Comparison of ENCODE assay signal across 8 mouse cellular contexts in genomic region chr9:62121551-62122447, GRCm38 (mm10). TPM values are rescaled to one million over a fixed set of nuclear protein-coding genes. Genes with fewer than 3 reads are reported as not detected.
DNase-seq lines count a peak whose midpoint lies in the region; ATAC-seq and TF ChIP-seq lines count a peak whose summit lies in the region.

No protein-coding gene starts in this region.

- peak overlapping the region; percentile 94 for H3K27ac ChIP-seq in limb, embryonic 14.5 days (replicated peaks; ENCODE audit: low read depth, low read length)
- H3K27ac ChIP-seq in midbrain, embryonic 16.5 days (ENCODE audit: low read length), result peak overlapping the region; percentile 92
- peak overlapping the region; percentile 94 for H3K27ac ChIP-seq in testis, adult 2 months (ENCODE audit: control insufficient read depth, insufficient read depth, low read depth, low read length)

- WGBS in limb, embryonic 14.5 days, result under 1% methylated on average over 53 of the region's 59 CpGs
- under 1% methylated on average over 57 of the region's 59 CpGs for WGBS in midbrain, embryonic 16.5 days

- peak overlapping the region; percentile 90 for H3K4me3 ChIP-seq in limb, embryonic 14.5 days (replicated peaks; ENCODE audit: low read length)
- peak overlapping the region; percentile 95 for H3K4me3 ChIP-seq in midbrain, embryonic 16.5 days (ENCODE audit: low read depth, low read length)
- H3K4me3 ChIP-seq in testis, adult 2 months (ENCODE audit: control insufficient read depth, low read depth, low read length), result peak overlapping the region; percentile 98

- TF ChIP-seq CTCF in testis, adult 2 months (IDR thresholded peaks at IDR 0.05; ENCODE audit: control insufficient read depth, insufficient read depth, insufficient replicate concordance, low read depth, low read length), result no peak

- TF ChIP-seq POLR2A in limb, embryonic 14.5 days (IDR thresholded peaks at IDR 0.05; ENCODE audit: borderline replicate concordance, extremely low read depth, insufficient read depth, insufficient read length), result no peak
- TF ChIP-seq POLR2A in testis, adult 2 months (IDR thresholded peaks at IDR 0.05; ENCODE audit: control insufficient read depth, low read depth, low read length), result no peak

- H3K9me3 ChIP-seq in limb, embryonic 14.5 days (ENCODE audit: control insufficient read depth, low read length), result no peaks in the 10 kb centered on the region
- no peaks in the 10 kb centered on the region for H3K9me3 ChIP-seq in midbrain, embryonic 16.5 days (replicated peaks; ENCODE audit: control insufficient read depth, low read length, poor library complexity, severe bottlenecking)

- H3K36me3 ChIP-seq in limb, embryonic 14.5 days (ENCODE audit: control insufficient read depth, insufficient read depth, low read length), result no peaks in the 10 kb centered on the region
- no peaks in the 10 kb centered on the region for H3K36me3 ChIP-seq in midbrain, embryonic 16.5 days (ENCODE audit: control insufficient read depth, insufficient read depth, low read length)
- H3K36me3 ChIP-seq in testis, adult 2 months (ENCODE audit: control insufficient read depth, insufficient read depth, low read length), result no peaks in the 10 kb centered on the region

- peaks cover 9% of the 10 kb centered on the region for H3K4me1 ChIP-seq in limb, embryonic 14.5 days (ENCODE audit: control insufficient read depth, insufficient read depth, low read length)
- H3K4me1 ChIP-seq in midbrain, embryonic 16.5 days (ENCODE audit: control insufficient read depth, insufficient read depth, low read length), result peaks cover 23% of the 10 kb centered on the region
- H3K4me1 ChIP-seq in testis, adult 2 months (ENCODE audit: control insufficient read depth, insufficient read depth, low read length), result peaks cover 4% of the 10 kb centered on the region

- peak overlapping the region; percentile 82 for H3K4me2 ChIP-seq in limb, embryonic 14.5 days (replicated peaks; ENCODE audit: low read depth, low read length, severe bottlenecking)
- H3K4me2 ChIP-seq in midbrain, embryonic 16.5 days (ENCODE audit: low read length), result peak overlapping the region; percentile 76

- peak; percentile 2; the same call in 1 of the 2 replicates for ATAC-seq in limb, embryonic 14.5 days (ENCODE audit: low FRiP score, low read depth)
- ATAC-seq in midbrain, embryonic 16.5 days, result peak; percentile 72

- DNase-seq in 3134 (ENCODE audit: extremely low read depth, insufficient read length, low spot score), result peak; percentile 67
- peak; percentile 40 for DNase-seq in R1 (ENCODE audit: low read depth, low spot score)
- DNase-seq in embryo, embryonic 10 days (ENCODE audit: low spot score), result peak; percentile 63
- DNase-seq in heart, adult 18-20 months, result peak; percentile 38 to 68
- peak; percentile 28 for DNase-seq in kidney, adult 18-20 months
- peak; percentile 20 for DNase-seq in limb, embryonic 14.5 days (ENCODE audit: low spot score)

- peak overlapping the region; percentile 93 for H3K9ac ChIP-seq in limb, embryonic 14.5 days (ENCODE audit: low read depth, low read length, severe bottlenecking)
- peak overlapping the region; percentile 90 for H3K9ac ChIP-seq in midbrain, embryonic 16.5 days (ENCODE audit: low read depth, low read length)

- H3K27me3 ChIP-seq in limb, embryonic 14.5 days (ENCODE audit: control insufficient read depth, insufficient read depth, low read length), result no peaks in the 10 kb centered on the region
- no peaks in the 10 kb centered on the region for H3K27me3 ChIP-seq in midbrain, embryonic 16.5 days (ENCODE audit: control insufficient read depth, insufficient read depth, low read depth, low read length)
- no peaks in the 10 kb centered on the region for H3K27me3 ChIP-seq in testis, adult 2 months (ENCODE audit: control insufficient read depth, insufficient read depth, low read length)

RNA-seq across cellular contexts. Expression of gene Glce, which starts 0.7 kb away (rescaled TPM):
- total RNA-seq in heart, adult 18-20 months (2021), result 10 to 100 TPM in 1 of 2 experiments, 1 to 10 TPM in 1; 8.1 to 10.9 TPM
- polyA plus RNA-seq in limb, embryonic 14.5 days (2012; rRNA removed), result 16.5 and 17.9 TPM in 2 replicates
- polyA plus RNA-seq in limb, embryonic 14.5 days (2014; fragmentation: Nextera tagmentation; extraction: Ambion mirVana), result 31.9 and 36.9 TPM in 2 replicates
- polyA plus RNA-seq in midbrain, embryonic 16.5 days (2015; fragmentation: Nextera tagmentation; extraction: Ambion mirVana), result 21.0 and 22.1 TPM in 2 replicates
- 2.9 and 3.3 TPM in 2 replicates for polyA plus RNA-seq in testis, adult 2 months (2012; rRNA removed)

Comparison
In these comparisons a context has a peak if more than half of its experiments do, and no peak if none do; other contexts are left out.
1. Peak in every context shown above with its lines: DNase-seq, ATAC-seq, H3K4me3 ChIP-seq and H3K27ac ChIP-seq.